Mouse (Mus musculus) thymus, adult 2 months (tissue): ENCODE data around the gene Lrrc4. TPM values are rescaled to one million over a fixed set of nuclear protein-coding genes. Genes with fewer than 3 reads are reported as not detected.

Experiments used
- DNase-seq: peaks from one replicate; pipeline ENCODE4 v3.0.0; 2021
- H3K27ac ChIP-seq: fragments of 200-500 bp; 2 replicates; pipeline ENCODE4 v1.5.1; 2012; ENCODE audit warnings: low read length, control low read depth; ENCODE audit not compliant: control insufficient read depth, insufficient read depth
- H3K27me3 ChIP-seq: fragments of 200-500 bp; 2 replicates; pipeline ENCODE4 v1.6.1; 2012; ENCODE audit warnings: mild to moderate bottlenecking, low read length, moderate library complexity, mixed read lengths; ENCODE audit not compliant: control insufficient read depth, insufficient read depth
- H3K36me3 ChIP-seq: fragments of 200-500 bp; 2 replicates; pipeline ENCODE4 v1.6.1; 2012; ENCODE audit warnings: mild to moderate bottlenecking, low read length, moderate library complexity; ENCODE audit not compliant: control insufficient read depth, insufficient read depth
- H3K4me1 ChIP-seq: fragments of 200-500 bp; replicated peaks from 2 replicates; pipeline ENCODE4 v1.6.1; 2012; ENCODE audit warnings: low read length; ENCODE audit not compliant: control insufficient read depth, insufficient read depth
- H3K4me3 ChIP-seq: fragments of 200-500 bp; 2 replicates; pipeline ENCODE4 v1.5.1; 2012; ENCODE audit warnings: mild to moderate bottlenecking, low read length, control low read depth, moderate library complexity; ENCODE audit not compliant: control insufficient read depth, insufficient read depth
- CTCF ChIP-seq: fragments of 200-500 bp; IDR thresholded peaks from 2 replicates; pipeline ENCODE4 v1.5.1; 2012; ENCODE audit warnings: mild to moderate bottlenecking, control low read depth, low read length, moderate library complexity, borderline replicate concordance; ENCODE audit not compliant: control insufficient read depth, poor library complexity, insufficient read depth; ENCODE audit errors: extremely low read depth
- POLR2A ChIP-seq: fragments of 200-500 bp; IDR thresholded peaks from 2 replicates; pipeline ENCODE4 v1.6.1; 2012; ENCODE audit warnings: mild to moderate bottlenecking, low read length, control low read depth, moderate library complexity; ENCODE audit not compliant: control insufficient read depth, poor library complexity, insufficient read depth; ENCODE audit errors: extremely low read depth
- WGBS: fragments of 180-500 bp; shearing (Covaris S2); methylation state at CpG from one replicate; pipeline ENCODE4 v1.1.7; 2018; 5-methylcytosine and 5-hydroxymethylcytosine counted together
- polyA plus RNA-seq: library from polyadenylated mRNA; depleted of rRNA; stranded (reverse); fragments of >200 nt; gene quantifications from 2 replicates; pipeline ENCODE4 v1.2.3, GENCODE M21; 2012

Gene Lrrc4
- polyA plus RNA-seq, 1 experiment, result 0.67 TPM

- no peaks in the 10 kb centered on the region for H3K36me3 ChIP-seq
- 88% methylated on average over 9 of the region's 9 CpGs for WGBS
- no peak for DNase-seq
- no peaks in the 10 kb centered on the region for H3K27me3 ChIP-seq
- H3K27ac ChIP-seq, result no peak overlapping the region
- no peak overlapping the region for H3K4me3 ChIP-seq
- no peaks in the 10 kb centered on the region for H3K4me1 ChIP-seq
- TF ChIP-seq CTCF (no peak), POLR2A (no peak)
Observed at GRCm38 (mm10) chr6:28848891-28849290, 17.3 kb upstream of the Lrrc4 start.

- TF ChIP-seq POLR2A (no peak), CTCF (no peak)
- no peaks in the 10 kb centered on the region for H3K27me3 ChIP-seq
- H3K4me1 ChIP-seq, result no peaks in the 10 kb centered on the region
- 89% methylated on average over 6 of the region's 6 CpGs for WGBS
- no peak overlapping the region for H3K27ac ChIP-seq
- no peak overlapping the region for H3K4me3 ChIP-seq
- DNase-seq, result no peak
- no peaks in the 10 kb centered on the region for H3K36me3 ChIP-seq
Observed at GRCm38 (mm10) chr6:28848285-28848794, 16.8 kb upstream of the Lrrc4 start.

- H3K36me3 ChIP-seq, result no peaks in the 10 kb centered on the region
- TF ChIP-seq POLR2A (no peak), CTCF (no peak)
- no peak overlapping the region for H3K4me3 ChIP-seq
- no peak overlapping the region for H3K27ac ChIP-seq
- WGBS, result 95% methylated on average over 6 of the region's 6 CpGs
- DNase-seq, result no peak
- no peaks in the 10 kb centered on the region for H3K27me3 ChIP-seq
- H3K4me1 ChIP-seq, result no peaks in the 10 kb centered on the region
Observed at GRCm38 (mm10) chr6:28847616-28848015, 16.1 kb upstream of the Lrrc4 start.

GRCm38 (mm10) chr6:28845610-28846009 lies 14.1 kb upstream of the Lrrc4 start:
- no peak overlapping the region for H3K27ac ChIP-seq
- H3K4me1 ChIP-seq, result no peaks in the 10 kb centered on the region
- H3K36me3 ChIP-seq, result no peaks in the 10 kb centered on the region
- no peak for DNase-seq
- H3K27me3 ChIP-seq, result no peaks in the 10 kb centered on the region
- 90% methylated on average over 4 of the region's 4 CpGs for WGBS
- H3K4me3 ChIP-seq, result no peak overlapping the region
- TF ChIP-seq CTCF (no peak), POLR2A (no peak)

- Histone ChIP-seq H3K27ac (no peak overlapping the region), H3K27me3 (no peaks in the 10 kb centered on the region), H3K36me3 (no peaks in the 10 kb centered on the region), H3K4me1 (no peaks in the 10 kb centered on the region), H3K4me3 (no peak overlapping the region)
- DNase-seq, result no peak
- TF ChIP-seq CTCF (no peak), POLR2A (no peak)
- 94% methylated on average over 4 of the region's 4 CpGs for WGBS
Observed at GRCm38 (mm10) chr6:28842375-28843276, 11.1 kb upstream of the Lrrc4 start.

- no peaks in the 10 kb centered on the region for H3K27me3 ChIP-seq
Observed at GRCm38 (mm10) chr6:28841569-28841968, 10.0 kb upstream of the Lrrc4 start.

More at GRCm38 (mm10) chr6:28841569-28841968, 10.0 kb upstream of the Lrrc4 start:
- TF ChIP-seq CTCF (no peak), POLR2A (no peak)
- no peak for DNase-seq
- Histone ChIP-seq H3K36me3 (no peaks in the 10 kb centered on the region), H3K4me3 (no peak overlapping the region), H3K4me1 (no peaks in the 10 kb centered on the region), H3K27ac (no peak overlapping the region)
- 92% methylated on average over 3 of the region's 3 CpGs for WGBS
